Mouse (Mus musculus): Measurements from ENCODE around the gene Slc32a1.

The Slc32a1 gene

GRCm38 (mm10) chr2:158601326-158601725 is 9.2 kb upstream of the Slc32a1 start:
- TF ChIP-seq GATA4 (IDR thresholded peaks at IDR 0.05; ENCODE audit: insufficient replicate concordance, low read length) = no peak

GRCm38 (mm10) chr2:158602663-158603062 is 7.9 kb upstream of the Slc32a1 start:
- no peak for TF ChIP-seq GATA4 (IDR thresholded peaks at IDR 0.05; ENCODE audit: insufficient replicate concordance, low read length)

- TF ChIP-seq GATA4 (IDR thresholded peaks at IDR 0.05; ENCODE audit: insufficient replicate concordance, low read length) = no peak
These were observed 4.0 kb upstream of the Slc32a1 start for GRCm38 (mm10) chr2:158606511-158606964.

- TF ChIP-seq GATA4 (IDR thresholded peaks at IDR 0.05; ENCODE audit: insufficient replicate concordance, low read length) = no peak
These were observed 886 bp upstream of the Slc32a1 start for GRCm38 (mm10) chr2:158609681-158610080.

GRCm38 (mm10) chr2:158611326-158611719 is 756 bp downstream of the Slc32a1 start:
- no peak for TF ChIP-seq GATA4 (IDR thresholded peaks at IDR 0.05; ENCODE audit: insufficient replicate concordance, low read length)

- no peak for TF ChIP-seq GATA4 (IDR thresholded peaks at IDR 0.05; ENCODE audit: insufficient replicate concordance, low read length)
These were observed 1.4 kb downstream of the Slc32a1 start for GRCm38 (mm10) chr2:158611726-158612670.

- no peak for TF ChIP-seq GATA4 (IDR thresholded peaks at IDR 0.05; ENCODE audit: insufficient replicate concordance, low read length)
These were observed 2.2 kb downstream of the Slc32a1 start for GRCm38 (mm10) chr2:158612671-158613250.

GRCm38 (mm10) chr2:158613541-158614417 is 3.2 kb downstream of the Slc32a1 start:
- no peak for TF ChIP-seq GATA4 (IDR thresholded peaks at IDR 0.05; ENCODE audit: insufficient replicate concordance, low read length)

- no peak for TF ChIP-seq GATA4 (IDR thresholded peaks at IDR 0.05; ENCODE audit: insufficient replicate concordance, low read length)
These were observed 3.9 kb downstream of the Slc32a1 start for GRCm38 (mm10) chr2:158614418-158614955.

GRCm38 (mm10) chr2:158615161-158615680 is 4.7 kb downstream of the Slc32a1 start:
- no peak for TF ChIP-seq GATA4 (IDR thresholded peaks at IDR 0.05; ENCODE audit: insufficient replicate concordance, low read length)

GRCm38 (mm10) chr2:158615702-158616101 is 5.1 kb downstream of the Slc32a1 start:
- TF ChIP-seq GATA4 (IDR thresholded peaks at IDR 0.05; ENCODE audit: insufficient replicate concordance, low read length) = no peak

- TF ChIP-seq GATA4 (IDR thresholded peaks at IDR 0.05; ENCODE audit: insufficient replicate concordance, low read length) = no peak
These were observed 5.7 kb downstream of the Slc32a1 start for GRCm38 (mm10) chr2:158616296-158616695.

- no peak for TF ChIP-seq GATA4 (IDR thresholded peaks at IDR 0.05; ENCODE audit: insufficient replicate concordance, low read length)
These were observed 6.2 kb downstream of the Slc32a1 start for GRCm38 (mm10) chr2:158616790-158617189.

- no peak for TF ChIP-seq GATA4 (IDR thresholded peaks at IDR 0.05; ENCODE audit: insufficient replicate concordance, low read length)
These were observed 14.2 kb downstream of the Slc32a1 start, which contains the start of gene Actr5 for GRCm38 (mm10) chr2:158624718-158625222. Gene Actr5, plus strand, starts transcription at chr2:158624888.
